Mouse (Mus musculus): ENCODE data around the gene Nudt5. TPM values are rescaled to one million over a fixed set of nuclear protein-coding genes. Genes with fewer than 3 reads are reported as not detected.
A peak's percentile ranks its signal among the peaks of the same experiment; 100 is the strongest.

Nudt5 gene
- total RNA-seq, 2 experiments from 2014 or later, result 9.0 to 17.8 TPM

GRCm38 (mm10) chr2:5851866-5852265, 7.0 kb downstream of the Nudt5 start:
- ATAC-seq (replicated peaks; ENCODE audit: low FRiP score, poor library complexity, severe bottlenecking), result no peak

DNA sequence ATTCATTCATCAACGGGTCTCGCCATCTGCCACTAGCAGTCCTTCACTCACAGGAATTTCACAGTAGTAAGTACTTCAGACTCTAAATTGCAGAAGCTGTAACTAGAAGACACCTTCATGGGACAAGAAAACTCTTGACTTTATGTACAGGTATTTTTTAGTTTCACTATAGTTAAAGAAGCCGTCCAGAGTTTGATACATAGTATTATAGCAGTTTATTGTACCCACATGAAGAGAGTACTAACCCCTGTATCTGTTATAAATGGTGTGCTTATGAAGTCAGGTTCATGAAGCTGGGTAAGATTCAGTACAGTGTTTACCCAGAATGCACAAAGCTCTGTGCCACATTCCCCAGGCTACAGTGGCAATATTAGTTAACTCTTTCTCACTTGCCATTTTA, 18.0 kb downstream of the Nudt5 start, which contains the start of gene Gm13199:
TSS of gene Gm13199 (minus strand) at position 101 of the 400 bp plus-strand sequence.
- no peak for ATAC-seq (replicated peaks; ENCODE audit: low FRiP score, poor library complexity, severe bottlenecking)

GRCm38 (mm10) chr2:5867681-5868080, 22.9 kb downstream of the Nudt5 start:
- ATAC-seq (replicated peaks; ENCODE audit: low FRiP score, poor library complexity, severe bottlenecking), result no peak

DNA sequence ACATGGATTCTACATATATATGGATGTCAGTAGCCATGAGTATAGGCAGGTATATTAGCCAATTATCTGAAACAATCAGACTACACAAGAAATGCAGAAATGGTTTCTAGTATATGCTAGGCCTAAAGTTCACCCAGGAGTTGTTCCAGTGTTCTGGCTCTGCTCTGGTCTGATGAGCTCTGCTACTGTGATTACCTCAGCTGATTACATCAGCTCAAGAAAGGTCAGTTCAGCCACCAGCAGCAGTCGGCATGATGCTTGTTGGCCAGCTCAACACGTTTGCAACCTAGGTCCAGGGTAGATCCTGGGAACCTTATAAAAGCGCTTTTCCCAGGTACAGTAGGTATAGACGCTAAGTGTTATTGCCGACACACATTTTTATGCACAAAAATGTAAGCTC, 24.9 kb downstream of the Nudt5 start:
- ATAC-seq (replicated peaks; ENCODE audit: low FRiP score, poor library complexity, severe bottlenecking), result no peak

DNA sequence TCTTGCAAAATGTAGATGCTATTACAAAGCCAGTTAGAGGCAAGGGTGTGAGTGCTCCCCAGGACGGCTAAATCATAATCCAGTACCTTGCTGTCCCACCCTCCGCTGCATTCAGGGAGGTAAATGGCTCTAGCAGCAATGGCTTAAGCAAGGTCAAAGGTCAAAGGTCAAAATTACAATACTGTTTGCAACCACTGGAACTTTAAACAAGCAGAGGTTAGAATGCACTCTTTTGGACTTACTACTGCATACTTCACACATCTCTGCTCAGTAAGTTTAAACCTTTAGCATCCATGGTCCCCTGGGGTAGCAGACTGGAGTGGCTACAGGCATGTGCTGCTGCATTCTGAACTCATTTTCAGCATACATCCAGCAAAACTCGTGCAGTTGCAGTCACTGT, 32.6 kb downstream of the Nudt5 start:
- peak; percentile 39; the same call in 1 of the 2 replicates for ATAC-seq (replicated peaks; ENCODE audit: low FRiP score, poor library complexity, severe bottlenecking)

DNA sequence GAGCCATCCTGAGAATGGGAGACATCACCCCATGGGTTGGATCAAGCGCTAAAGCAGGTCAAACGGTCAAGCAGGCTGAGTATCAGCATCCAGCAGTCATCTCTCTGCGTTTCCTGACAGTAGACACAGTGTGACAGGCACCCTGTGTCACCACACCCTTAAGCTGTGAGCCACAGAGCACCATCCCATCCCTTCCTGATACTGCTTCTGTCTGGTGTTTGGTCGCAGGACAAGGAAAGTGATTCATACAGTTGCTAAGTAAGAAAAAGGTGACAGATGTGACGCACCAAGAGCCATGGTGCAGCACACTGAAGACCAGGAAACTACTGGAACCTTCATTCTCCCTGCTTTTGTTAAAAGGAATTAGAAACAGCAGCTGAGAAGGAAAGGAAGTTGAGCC, 44.0 kb downstream of the Nudt5 start:
- no peak for ATAC-seq (replicated peaks; ENCODE audit: low FRiP score, poor library complexity, severe bottlenecking)

DNA sequence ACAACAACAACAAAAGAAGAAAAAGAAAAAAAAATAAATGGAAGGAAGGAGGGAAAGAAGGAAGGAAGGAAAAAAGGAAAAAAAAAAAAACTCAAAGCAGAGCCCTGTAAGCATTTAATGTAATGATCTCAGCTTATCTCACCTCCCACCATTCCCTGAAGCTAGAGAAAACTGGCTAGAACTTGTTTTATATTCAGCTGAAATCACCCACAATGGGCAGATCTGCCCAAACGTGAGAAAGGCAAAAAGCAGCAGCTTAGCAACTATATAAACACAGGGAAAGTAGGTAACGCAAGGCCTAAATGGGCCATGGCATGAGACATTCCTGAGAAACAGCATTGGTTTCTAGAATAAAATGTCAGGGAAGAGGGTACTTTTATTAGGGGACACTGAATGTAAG, 44.6 kb downstream of the Nudt5 start:
- ATAC-seq (replicated peaks; ENCODE audit: low FRiP score, poor library complexity, severe bottlenecking), result no peak

DNA sequence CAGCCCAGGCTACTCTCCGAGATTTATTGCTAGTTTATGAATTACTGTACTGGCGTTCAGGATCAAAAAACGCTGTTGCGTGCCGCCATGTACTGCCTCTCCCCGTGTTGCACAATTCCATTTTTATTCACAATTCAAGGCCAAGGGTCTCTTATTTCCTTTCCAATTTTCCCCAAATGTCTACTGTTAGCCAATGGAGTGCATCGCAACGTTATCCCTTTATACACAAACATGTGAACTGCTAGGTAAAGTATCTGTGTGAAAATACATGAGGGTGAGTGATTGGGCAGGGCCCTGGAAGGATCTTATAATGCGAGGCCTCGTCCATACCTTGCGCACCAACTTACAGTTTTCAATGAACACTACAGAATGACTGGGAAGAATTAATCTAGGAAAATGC, 49.5 kb downstream of the Nudt5 start:
- no peak for ATAC-seq (replicated peaks; ENCODE audit: low FRiP score, poor library complexity, severe bottlenecking)

DNA sequence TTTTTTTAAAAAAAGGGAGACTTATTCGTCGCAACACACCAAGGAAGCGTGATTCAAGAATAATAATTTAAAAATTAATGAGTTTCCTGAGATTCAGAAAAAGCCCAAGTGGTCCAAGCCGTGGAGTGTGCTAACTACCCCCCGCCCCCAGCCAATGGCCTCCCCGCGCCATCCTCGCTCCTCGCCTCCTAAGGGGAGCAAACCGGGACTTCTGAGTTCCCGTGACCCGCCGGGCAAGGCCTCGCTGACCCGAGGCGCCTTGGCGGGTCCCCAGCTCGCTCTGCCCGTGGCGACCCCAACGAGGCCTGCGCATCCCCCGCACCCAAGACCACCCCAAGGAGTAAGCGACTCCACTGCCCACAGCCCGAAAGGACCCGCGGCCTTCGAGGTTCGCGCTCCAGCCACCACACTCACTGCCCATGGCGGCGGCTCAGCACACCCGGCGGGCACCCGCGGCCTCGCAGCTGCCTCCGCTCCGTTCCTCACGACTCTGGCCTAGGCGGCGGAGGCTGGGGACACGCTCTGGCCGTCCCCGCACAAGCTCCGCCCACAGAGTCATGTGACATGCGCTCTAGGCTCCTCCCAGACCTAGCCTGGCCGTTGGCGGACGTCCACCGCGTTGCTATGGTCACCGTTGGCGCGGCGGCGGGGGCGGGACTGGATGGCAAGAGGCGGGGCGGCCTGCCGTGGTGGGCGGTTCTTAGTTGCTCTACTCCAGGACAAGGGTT, 50.2 kb downstream of the Nudt5 start, which contains the start of gene Sec61a2:
TSS of gene Sec61a2 (minus strand) at position 590 of the 728 bp plus-strand sequence.
- ATAC-seq (replicated peaks; ENCODE audit: low FRiP score, poor library complexity, severe bottlenecking), result peak; percentile 96

GRCm38 (mm10) chr2:5900145-5900544, 55.3 kb downstream of the Nudt5 start:
- no peak for ATAC-seq (replicated peaks; ENCODE audit: low FRiP score, poor library complexity, severe bottlenecking)

GRCm38 (mm10) chr2:5906092-5906491, 61.3 kb downstream of the Nudt5 start:
- no peak for ATAC-seq (replicated peaks; ENCODE audit: low FRiP score, poor library complexity, severe bottlenecking)

- ATAC-seq (replicated peaks; ENCODE audit: low FRiP score, poor library complexity, severe bottlenecking), result peak; percentile 83
Measured at GRCm38 (mm10) chr2:5906625-5907024, 61.8 kb downstream of the Nudt5 start.

DNA sequence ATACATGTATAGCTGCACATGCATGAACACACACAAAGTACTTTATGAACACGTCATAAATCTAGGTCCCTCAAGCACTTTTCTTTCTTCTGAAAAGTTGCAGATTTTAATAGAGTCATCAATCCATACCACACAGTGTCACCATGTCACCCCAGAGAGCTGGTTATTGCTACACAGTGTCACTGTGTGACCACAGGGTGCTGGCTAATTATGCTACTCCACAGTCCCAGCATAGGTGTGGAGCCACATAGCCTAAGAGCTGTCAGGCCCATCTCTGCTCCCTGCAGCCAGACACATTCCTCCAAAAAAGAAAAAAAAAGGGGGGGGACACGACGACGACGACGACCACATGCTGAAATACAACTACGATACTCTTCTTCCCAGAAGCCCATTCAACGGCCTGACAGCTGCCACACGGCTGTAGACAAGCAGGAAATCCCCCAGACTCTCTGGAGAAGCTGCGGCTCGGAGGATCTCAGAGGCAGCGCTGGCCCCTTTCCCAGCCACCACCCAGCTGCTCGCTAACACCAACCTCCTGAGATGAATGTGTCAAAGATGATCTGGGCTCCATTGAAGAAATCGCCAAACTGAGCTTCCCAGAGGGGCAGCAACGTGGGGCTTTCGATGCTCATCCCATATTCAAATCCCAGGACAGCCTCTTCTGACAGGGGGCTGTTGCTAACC, 66.6 kb downstream of the Nudt5 start:
- ATAC-seq (replicated peaks; ENCODE audit: low FRiP score, poor library complexity, severe bottlenecking), result no peak

Other genes starting within 250 kb of the Nudt5 start
- 2.3 and 4.6 TPM in 2 replicates for gene Camk1d, start 130.5 kb upstream of the Nudt5 start, total RNA-seq (2015; ENCODE audit: low replicate concordance)
- gene Camk1d, start 130.5 kb upstream of the Nudt5 start, total RNA-seq (2017; ENCODE audit: low replicate concordance), result 1.5 and 4.3 TPM in 2 replicates
- 41.8 and 43.6 TPM in 2 replicates for gene Cdc123, start 145 bp downstream of the Nudt5 start, total RNA-seq (2015; ENCODE audit: low replicate concordance)
- gene Cdc123, start 145 bp downstream of the Nudt5 start, total RNA-seq (2017; ENCODE audit: low replicate concordance), result 62.3 and 80.2 TPM in 2 replicates
- not detected in 2 replicates for gene Gm13199, start 17.9 kb downstream of the Nudt5 start, total RNA-seq (2015; ENCODE audit: low replicate concordance)
- gene Gm13199, start 17.9 kb downstream of the Nudt5 start, total RNA-seq (2017; ENCODE audit: low replicate concordance), result not detected in 2 replicates
- 2.1 and 22.7 TPM in 2 replicates for gene Sec61a2, start 50.4 kb downstream of the Nudt5 start, total RNA-seq (2015; ENCODE audit: low replicate concordance)
- 6.7 and 8.9 TPM in 2 replicates for gene Sec61a2, start 50.4 kb downstream of the Nudt5 start, total RNA-seq (2017; ENCODE audit: low replicate concordance)
- gene Dhtkd1, start 97.8 kb downstream of the Nudt5 start, total RNA-seq (2015; ENCODE audit: low replicate concordance), result 8.8 TPM in 1 of 2 replicates, not detected in the other
- 0.28 and 4.4 TPM in 2 replicates for gene Dhtkd1, start 97.8 kb downstream of the Nudt5 start, total RNA-seq (2017; ENCODE audit: low replicate concordance)
- 19.0 and 20.4 TPM in 2 replicates for gene Upf2, start 106.5 kb downstream of the Nudt5 start, total RNA-seq (2015; ENCODE audit: low replicate concordance)
- gene Upf2, start 106.5 kb downstream of the Nudt5 start, total RNA-seq (2017; ENCODE audit: low replicate concordance), result 25.4 and 25.6 TPM in 2 replicates